In genomic region chr12:99966881-99967363, GRCm38 (mm10) we compare ENCODE assay signal across 9 mouse cellular contexts. TPM values are rescaled to one million over a fixed set of nuclear protein-coding genes. Genes with fewer than 3 reads are reported as not detected.
DNase-seq lines count a peak whose midpoint lies in the region; ATAC-seq and TF ChIP-seq lines count a peak whose summit lies in the region.
"Had no signal": no experiment of that assay in that cellular context is flagged by ENCODE, and none has a peak within 500 bp of the region (broad histone marks: within the 10 kb centered on the region; RNA-seq: fewer than 3 reads in every experiment).

No protein-coding gene starts in this region.

- TF ChIP-seq EP300 in lung, postnatal 0 days (IDR thresholded peaks at IDR 0.05), result no peak

- no peak for TF ChIP-seq CTCF in lung, postnatal 0 days (IDR thresholded peaks at IDR 0.05)

- peaks cover 36% of the 10 kb centered on the region for H3K27me3 ChIP-seq in lung, postnatal 0 days (replicated peaks; ENCODE audit: insufficient read depth, low read length)

- H3K27ac ChIP-seq in lung, postnatal 0 days (ENCODE audit: low read length), result no peak overlapping the region

- whole genome bisulfite sequencing in lung, postnatal 0 days, result 10% methylated on average over 12 of the region's 12 CpGs

- peak; percentile 37 to 39 for DNase-seq in heart, adult 18-20 months
- DNase-seq in heart, adult 8-10 months (ENCODE audit: low spot score), result no peak
- DNase-seq in ZHBTc4 (ENCODE audit: low read depth, low spot score), result peak; percentile 21
- DNase-seq in lung, postnatal 0 days (ENCODE audit: low spot score), result peak; percentile 57
- no peak for DNase-seq in frontal cortex, postnatal 25 days (ENCODE audit: low spot score in 2 of 2)
- no peak for DNase-seq in yolk sac, embryonic 10.5 days (ENCODE audit: low spot score)
- no peak for DNase-seq in spleen, postnatal 4 days (ENCODE audit: low spot score in 2 of 2)

- no peak overlapping the region for H3K9ac ChIP-seq in lung, postnatal 0 days (replicated peaks; ENCODE audit: low read depth)

- peaks cover 8% of the 10 kb centered on the region for H3K4me1 ChIP-seq in lung, postnatal 0 days (ENCODE audit: insufficient read depth, low read depth, low read length)

- ATAC-seq in granulocyte monocyte progenitor cell, adult 5-6 weeks (replicated peaks; ENCODE audit: poor library complexity, severe bottlenecking), result peak; percentile 60
- 0 out of 2 replicates have a peak, but pooled peaks have one; percentile 10 for ATAC-seq in lung, postnatal 0 days

- H3K9me3 ChIP-seq in lung, postnatal 0 days (ENCODE audit: low read length), result no peaks in the 10 kb centered on the region

- H3K4me2 ChIP-seq in lung, postnatal 0 days (replicated peaks; ENCODE audit: low read depth, low read length), result peak overlapping the region; percentile 81

- H3K4me3 ChIP-seq in lung, postnatal 0 days (ENCODE audit: low read depth, low read length), result peak overlapping the region; percentile 52
- H3K4me3 ChIP-seq: erythroblast, embryonic 14.5 days had no signal

- no peaks in the 10 kb centered on the region for H3K36me3 ChIP-seq in lung, postnatal 0 days (ENCODE audit: insufficient read depth, low read length)

RNA-seq across cellular contexts. Expression of gene Kcnk13, which starts 2.6 kb away (rescaled TPM):
- total RNA-seq in heart, adult 18-20 months (2021), result under 1 TPM; 0.46 to 0.47 TPM
- total RNA-seq in heart, adult 8-10 months (2022), result under 1 TPM; 0.16 to 0.52 (median 0.34) TPM
- total RNA-seq in granulocyte monocyte progenitor cell, adult 5-6 weeks (2014; fragmentation: Nextera tagmentation), result 1.2 TPM in 2 replicates
- 0.15 and 0.65 TPM in 2 replicates for total RNA-seq in granulocyte monocyte progenitor cell, adult 5-6 weeks (2017)
- 7.8 and 8.3 TPM in 2 replicates for polyA plus RNA-seq in lung, postnatal 0 days (2015; fragmentation: Nextera tagmentation; extraction: Ambion mirVana)
- polyA plus RNA-seq: erythroblast, embryonic 14.5 days had no signal

Comparison
In these comparisons a context has a peak if more than half of its experiments do, and no peak if none do; other contexts are left out.
1. DNase-seq: peak in heart, adult 18-20 months (2 of 2), ZHBTc4 (single experiment) and lung, postnatal 0 days (single experiment); none in heart, adult 8-10 months (single experiment), frontal cortex, postnatal 25 days (0 of 2), yolk sac, embryonic 10.5 days (single experiment) and spleen, postnatal 4 days (0 of 2).